Mouse (Mus musculus): ENCODE measurements at regions not wholly inside any gene's neighbourhood (a gene's known extent, or its start where the extent isn't known, plus 50 kb on each side); places are given as distances from the start of the nearest gene placed in this dataset.

DNA sequence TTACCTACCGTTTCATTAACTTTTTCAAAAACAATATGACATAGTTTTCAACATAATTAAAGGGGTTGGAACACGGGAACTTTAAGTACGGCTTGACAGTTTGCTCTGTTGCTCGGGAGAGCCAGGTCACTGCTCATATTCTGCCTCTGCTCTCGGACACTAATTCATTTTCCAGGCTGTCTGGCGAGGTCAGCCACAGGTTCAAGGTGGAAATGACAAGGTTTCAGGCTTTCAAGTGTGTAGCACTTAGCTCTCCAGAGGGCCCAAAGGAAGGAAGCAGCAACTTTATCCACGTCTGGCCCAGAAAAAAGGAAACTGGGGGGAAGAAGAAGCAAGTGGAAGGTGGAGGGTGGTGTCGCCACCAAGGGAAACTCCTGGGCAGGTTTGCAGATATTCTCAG is 94.0 kb upstream of the Prox1 start:
- TF ChIP-seq GATA1 (IDR thresholded peaks at IDR 0.05; ENCODE audit: low read length) (no peak), TAL1 (IDR thresholded peaks at IDR 0.05; ENCODE audit: low read length) (no peak)

Data from erythroblast, embryonic 14.5 days (primary cell).